Mouse (Mus musculus) lung, adult 10 weeks (tissue): ENCODE results near the gene Asb13. TPM values are rescaled to one million over a fixed set of nuclear protein-coding genes. Genes with fewer than 3 reads are reported as not detected.

Experiments
- polyA plus RNA-seq: library from polyadenylated mRNA; stranded (reverse); fragments of 350-450 nt; fragmentation: Illumina TruSeq; extraction: RNeasy Lipid Tissue Mini Kit (QIAGEN cat#74804); gene quantifications from one replicate; pipeline ENCODE4 v1.2.3, GENCODE M21; 2014; ENCODE audit warnings: low read depth, low replicate concordance; ENCODE audit not compliant: insufficient read depth

The Asb13 gene
- 8.0 TPM for polyA plus RNA-seq

GRCm38 (mm10) chr13:3633895-3634811, at the start of gene Asb13:
Gene Asb13, plus strand, starts transcription at chr13:3634032.

GRCm38 (mm10) chr13:3610795-3611438, 22.9 kb upstream of the Asb13 start, which contains the start of gene Fam208b:
Gene Fam208b, minus strand, starts transcription at chr13:3611108.

Other genes with a start within 250 kb of the Asb13 start
- gene Gdi2, start 96.0 kb upstream of the Asb13 start, polyA plus RNA-seq: 221 TPM
- gene Fam208b, start 22.9 kb upstream of the Asb13 start, polyA plus RNA-seq: 5.2 TPM
- 5.3 TPM for gene Calml3, start 170.3 kb downstream of the Asb13 start, polyA plus RNA-seq
- not detected for gene Calm4, start 203.7 kb downstream of the Asb13 start, polyA plus RNA-seq
- not detected for gene Calm5, start 220.1 kb downstream of the Asb13 start, polyA plus RNA-seq